Mouse (Mus musculus): ENCODE results near the gene Prm3. TPM values are rescaled to one million over a fixed set of nuclear protein-coding genes. Genes with fewer than 3 reads are reported as not detected.

Prm3 gene
- polyA plus RNA-seq, 1 experiment from 2014 or later = not detected

DNA sequence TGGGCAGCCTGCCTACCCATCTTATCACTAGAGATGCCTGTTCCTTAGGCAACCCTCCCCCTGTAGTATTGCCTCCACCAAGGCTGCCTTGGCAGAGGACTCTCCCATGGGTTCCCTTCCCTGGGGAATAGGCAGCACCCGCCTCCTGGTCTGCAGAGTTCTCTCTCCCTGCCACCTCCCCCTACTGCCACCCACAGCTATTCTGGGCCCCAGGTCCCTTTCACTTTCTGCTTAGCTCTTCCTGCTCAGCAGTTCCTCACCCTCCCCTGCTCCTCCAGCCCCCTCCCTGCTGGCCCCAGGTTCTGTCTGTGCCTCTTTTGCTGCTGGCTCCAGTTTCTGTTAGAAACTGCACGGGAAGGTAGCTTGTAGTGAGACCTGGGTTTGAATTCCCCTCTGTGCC is 21.1 kb downstream of the Prm3 start:
- whole genome bisulfite sequencing (ENCODE audit: missing documents) = 31% methylated on average over 2 of the region's 2 CpGs
- Histone ChIP-seq H3K79me2 (ENCODE audit: inconsistent target) (no peaks in the 10 kb centered on the region), H3K27ac (no peak overlapping the region), H3K36me3 (ENCODE audit: inconsistent target) (no peaks in the 10 kb centered on the region), H3K4me3 (ENCODE audit: inconsistent target) (no peak overlapping the region)

DNA sequence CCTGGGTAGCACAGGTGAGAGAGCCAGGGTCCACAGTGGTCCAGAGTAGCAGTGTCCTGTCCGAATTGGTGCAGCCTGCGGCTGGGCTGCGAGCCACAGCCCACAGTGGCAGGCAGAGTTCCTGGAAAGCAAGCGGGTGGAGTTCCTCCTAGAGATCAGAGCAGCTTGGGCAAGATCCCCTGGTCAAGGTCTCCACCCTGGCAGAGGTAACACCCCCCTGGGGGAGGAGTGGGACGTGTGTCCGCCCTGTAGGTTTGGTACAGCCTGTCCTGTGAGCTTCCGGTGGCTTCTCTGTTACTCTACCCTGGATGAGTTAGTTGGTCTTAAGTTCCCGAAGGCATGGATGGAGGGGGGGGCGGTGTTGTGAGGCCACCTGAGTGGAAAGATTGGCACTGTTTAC is 21.9 kb downstream of the Prm3 start:
- WGBS (ENCODE audit: missing documents) = 8% methylated on average over 9 of the region's 9 CpGs
- Histone ChIP-seq H3K27ac (no peak overlapping the region), H3K4me3 (ENCODE audit: inconsistent target) (no peak overlapping the region), H3K79me2 (ENCODE audit: inconsistent target) (no peaks in the 10 kb centered on the region), H3K36me3 (ENCODE audit: inconsistent target) (no peaks in the 10 kb centered on the region)

DNA sequence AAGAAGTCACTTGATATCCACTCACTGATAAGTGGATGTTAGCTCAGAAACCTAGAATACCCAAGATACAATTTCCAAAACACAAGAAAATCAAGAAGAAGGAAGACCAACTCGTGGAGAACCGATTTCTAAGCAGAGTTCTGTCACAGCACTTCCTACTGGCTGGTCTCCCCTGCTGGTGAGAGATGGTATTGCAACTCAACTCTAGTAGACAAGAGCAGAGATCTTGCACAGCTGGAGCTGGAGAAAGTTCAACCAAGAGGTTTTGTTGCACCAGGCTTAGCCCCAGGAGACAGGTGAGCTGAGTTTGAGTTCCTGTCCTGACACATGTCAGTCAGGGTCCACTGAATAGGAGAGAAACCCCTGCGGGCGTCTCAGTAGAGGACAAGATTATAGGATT is 23.6 kb downstream of the Prm3 start:
- Histone ChIP-seq H3K36me3 (ENCODE audit: inconsistent target) (no peaks in the 10 kb centered on the region), H3K79me2 (ENCODE audit: inconsistent target) (no peaks in the 10 kb centered on the region), H3K4me3 (ENCODE audit: inconsistent target) (no peak overlapping the region), H3K27ac (no peak overlapping the region)
- 45% methylated on average over 4 of the region's 4 CpGs for WGBS (ENCODE audit: missing documents)

DNA sequence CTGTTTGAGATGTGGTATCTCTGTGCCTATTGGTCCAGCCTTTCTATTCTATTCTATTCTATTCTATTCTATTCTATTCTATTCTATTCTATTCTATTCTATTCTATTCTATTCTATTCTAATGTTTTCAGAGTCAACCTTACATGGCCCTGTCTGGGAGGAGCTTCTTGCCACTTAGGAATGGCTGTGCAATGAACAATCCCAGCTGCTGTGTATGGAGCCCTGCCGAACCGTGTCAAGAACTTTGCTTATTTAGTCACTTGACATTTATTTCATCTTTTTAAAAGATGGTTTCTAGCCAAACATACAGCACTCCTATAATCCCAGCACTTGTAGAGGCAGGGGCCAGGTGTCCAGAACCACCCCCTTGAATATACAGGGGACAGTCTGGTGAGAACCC is 26.4 kb downstream of the Prm3 start:
- Histone ChIP-seq H3K27ac (no peak overlapping the region), H3K36me3 (ENCODE audit: inconsistent target) (no peaks in the 10 kb centered on the region), H3K79me2 (ENCODE audit: inconsistent target) (no peaks in the 10 kb centered on the region), H3K4me3 (ENCODE audit: inconsistent target) (no peak overlapping the region)
- 5% methylated on average over 2 of the region's 2 CpGs for WGBS (ENCODE audit: missing documents)

DNA sequence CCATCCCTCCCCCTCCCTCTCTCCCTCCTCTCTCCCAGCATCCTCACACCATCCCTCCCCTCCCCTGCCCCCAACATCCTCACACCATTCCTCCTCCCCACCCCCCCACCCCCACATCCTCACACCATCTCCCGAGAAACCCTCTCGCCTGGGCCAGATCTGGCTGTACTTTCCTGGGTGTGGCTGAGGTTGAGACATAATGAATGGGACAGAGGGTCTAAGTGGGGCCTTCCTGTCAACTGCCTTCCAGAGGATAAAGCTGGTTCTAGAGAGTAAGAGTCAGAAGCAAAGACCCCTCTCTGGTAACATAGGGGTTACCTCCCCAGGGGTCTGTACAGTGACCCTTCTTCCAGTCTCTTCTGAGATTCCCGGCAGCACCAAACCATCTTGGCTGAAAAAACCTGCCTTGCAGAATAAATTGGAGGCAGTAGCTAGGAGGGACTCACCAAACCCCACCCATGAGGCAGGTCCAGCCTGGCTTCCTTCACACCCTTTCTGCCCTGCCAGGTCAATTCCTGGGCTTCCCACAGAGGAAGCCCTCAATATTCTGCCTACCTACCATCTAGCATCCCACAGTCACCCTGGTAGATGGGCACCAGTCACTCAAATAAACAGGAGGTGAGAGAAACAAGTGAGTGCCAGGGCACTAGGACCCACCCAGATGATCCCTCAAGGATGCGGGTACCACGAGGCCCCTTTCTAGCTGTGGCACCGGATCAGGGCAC is 27.0 kb downstream of the Prm3 start:
- no peak overlapping the region for H3K27ac ChIP-seq
- no peak overlapping the region for H3K4me3 ChIP-seq (ENCODE audit: inconsistent target)
- H3K79me2 ChIP-seq (ENCODE audit: inconsistent target) = no peaks in the 10 kb centered on the region
- WGBS (ENCODE audit: missing documents) = 83% methylated on average over 4 of the region's 6 CpGs
- no peaks in the 10 kb centered on the region for H3K36me3 ChIP-seq (ENCODE audit: inconsistent target)

DNA sequence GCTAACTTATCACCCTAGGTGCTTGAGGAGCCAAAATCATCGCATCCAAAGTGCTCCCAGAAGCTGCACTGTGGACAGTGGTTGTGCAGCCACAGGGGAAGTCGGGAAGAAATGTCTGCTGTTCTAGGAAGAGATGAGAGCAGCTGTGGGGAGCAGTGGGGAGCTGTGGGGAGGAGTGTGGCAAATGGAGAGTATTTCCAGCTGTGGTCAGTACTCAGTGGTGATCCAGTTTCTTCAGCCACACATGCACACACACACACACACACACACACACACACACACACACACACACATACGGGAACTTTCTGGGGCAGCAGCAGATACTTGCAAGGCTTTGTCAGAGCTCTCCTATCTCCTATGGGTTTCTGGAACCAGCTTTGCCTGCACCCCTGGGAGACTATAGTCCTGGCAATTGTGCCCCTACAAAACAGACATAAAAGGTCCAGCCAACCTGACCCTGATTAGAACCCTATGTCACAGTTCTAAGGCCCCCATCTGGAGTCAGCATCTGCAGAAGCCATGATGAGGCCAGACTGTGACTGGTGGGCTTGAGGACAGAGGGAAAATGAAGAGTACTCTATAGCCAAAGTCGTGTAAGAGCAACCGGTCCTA is 28.0 kb downstream of the Prm3 start:
- no peaks in the 10 kb centered on the region for H3K36me3 ChIP-seq (ENCODE audit: inconsistent target)
- H3K27ac ChIP-seq = no peak overlapping the region
- no peak overlapping the region for H3K4me3 ChIP-seq (ENCODE audit: inconsistent target)
- 89% methylated on average over 5 of the region's 5 CpGs for WGBS (ENCODE audit: missing documents)
- H3K79me2 ChIP-seq (ENCODE audit: inconsistent target) = no peaks in the 10 kb centered on the region

DNA sequence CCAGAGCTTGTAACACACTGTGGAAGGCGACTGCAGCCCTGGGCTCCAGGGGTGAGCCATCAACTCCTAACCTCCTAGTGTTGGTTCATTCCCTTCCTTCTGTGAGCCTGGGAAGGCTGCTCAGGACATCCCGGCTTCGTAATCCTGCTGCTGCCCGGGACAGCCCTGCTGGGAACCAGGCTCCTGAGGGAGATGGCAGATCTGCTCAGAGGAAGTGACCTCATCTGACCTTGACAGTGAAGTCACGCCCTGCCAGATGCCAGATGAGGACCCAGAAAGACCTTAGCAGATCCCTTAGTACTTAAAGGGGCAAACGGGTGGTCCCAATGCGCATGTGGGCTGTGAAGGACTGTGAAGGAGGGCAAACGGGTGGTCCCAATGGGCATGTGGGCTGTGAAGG is 29.5 kb downstream of the Prm3 start:
- Histone ChIP-seq H3K27ac (no peak overlapping the region), H3K36me3 (ENCODE audit: inconsistent target) (no peaks in the 10 kb centered on the region), H3K4me3 (ENCODE audit: inconsistent target) (no peak overlapping the region), H3K79me2 (ENCODE audit: inconsistent target) (no peaks in the 10 kb centered on the region)
- 87% methylated on average over 8 of the region's 8 CpGs for WGBS (ENCODE audit: missing documents)

DNA sequence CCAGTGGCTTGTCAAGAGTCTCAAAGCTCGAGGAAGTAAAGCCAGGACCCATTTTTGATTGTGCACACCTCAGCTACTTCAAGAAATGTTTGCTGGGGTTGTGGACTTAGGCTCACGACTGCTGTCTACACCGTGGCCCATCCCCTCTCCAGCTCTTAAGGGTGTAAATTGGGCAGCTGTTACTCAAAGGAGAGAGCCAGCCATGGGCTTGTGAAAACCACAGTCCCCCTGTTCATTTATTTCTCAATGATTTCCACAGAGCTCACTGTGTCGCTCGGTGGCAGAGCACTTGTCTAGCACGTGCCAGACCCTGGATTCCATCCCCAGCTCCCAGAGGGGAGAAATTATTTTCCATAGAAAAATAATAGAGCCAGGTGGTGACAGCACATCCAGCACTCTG is 34.5 kb downstream of the Prm3 start:
- H3K36me3 ChIP-seq (ENCODE audit: inconsistent target) = no peaks in the 10 kb centered on the region
- H3K79me2 ChIP-seq (ENCODE audit: inconsistent target) = no peaks in the 10 kb centered on the region
- no peak overlapping the region for H3K27ac ChIP-seq
- WGBS (ENCODE audit: missing documents) = 71% methylated on average over 6 of the region's 6 CpGs
- H3K4me3 ChIP-seq (ENCODE audit: inconsistent target) = no peak overlapping the region

DNA sequence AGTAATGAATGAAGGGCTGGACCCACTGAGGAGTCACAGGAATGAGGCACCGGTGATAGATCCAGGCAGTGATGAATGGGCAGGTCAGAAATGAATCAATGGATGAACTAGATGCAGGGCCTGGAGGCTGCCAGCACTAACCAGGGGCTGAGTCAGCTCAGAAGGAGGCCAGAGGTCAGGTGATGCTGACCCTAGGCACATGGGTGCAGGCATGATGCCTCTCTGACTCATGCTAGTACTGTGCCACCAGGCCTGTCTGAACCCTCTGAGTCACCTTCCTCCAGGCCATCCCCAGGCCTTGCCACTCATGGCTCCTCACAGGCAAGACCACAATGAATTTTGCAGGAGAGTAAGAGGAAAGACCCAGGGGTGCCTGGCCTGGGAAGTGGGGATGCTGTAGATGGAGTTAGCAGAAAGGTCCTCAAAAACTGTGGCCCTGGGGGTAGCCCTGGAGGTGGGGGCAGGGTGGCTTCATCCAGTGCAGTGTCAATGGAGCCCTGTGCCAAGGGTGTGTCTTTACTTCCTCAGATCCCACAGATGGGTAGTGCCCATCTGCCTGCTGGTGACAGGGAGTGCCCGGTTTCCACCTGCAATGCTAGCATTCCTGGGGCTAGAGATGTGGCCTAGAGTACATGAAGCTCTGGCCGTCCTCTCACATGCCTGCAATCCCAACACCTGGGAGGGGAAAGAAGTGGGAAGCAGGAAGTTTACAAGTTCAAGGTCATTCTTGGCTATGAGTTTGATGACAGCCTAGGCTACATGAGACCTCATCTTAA is 36.0 kb downstream of the Prm3 start:
- whole genome bisulfite sequencing (ENCODE audit: missing documents) = 86% methylated on average over 3 of the region's 3 CpGs
- Histone ChIP-seq H3K27ac (peak overlapping the region; percentile 89), H3K79me2 (ENCODE audit: inconsistent target) (no peaks in the 10 kb centered on the region), H3K4me3 (ENCODE audit: inconsistent target) (no peak overlapping the region), H3K36me3 (ENCODE audit: inconsistent target) (no peaks in the 10 kb centered on the region)

DNA sequence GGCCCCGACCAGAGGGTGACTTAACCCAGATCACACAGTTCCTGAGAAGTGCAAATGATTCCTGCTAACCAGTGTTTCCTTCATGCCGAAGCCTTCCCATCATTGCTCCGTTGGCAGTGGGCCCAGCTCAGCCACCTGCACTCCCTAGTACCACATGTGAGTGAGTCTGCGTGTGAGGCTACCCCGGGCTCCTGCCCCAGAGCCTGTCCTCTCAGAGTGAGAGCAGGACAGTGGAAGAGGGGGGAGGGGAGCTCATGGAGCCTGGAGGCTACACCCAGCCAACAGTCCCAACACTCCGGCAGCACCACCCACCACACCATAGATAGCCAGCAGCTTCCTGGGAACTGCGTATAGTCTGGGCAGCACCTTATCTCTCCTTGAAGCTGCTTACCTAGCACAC is 40.9 kb downstream of the Prm3 start:
- H3K4me3 ChIP-seq (ENCODE audit: inconsistent target) = no peak overlapping the region
- 93% methylated on average over 7 of the region's 7 CpGs for WGBS (ENCODE audit: missing documents)
- H3K79me2 ChIP-seq (ENCODE audit: inconsistent target) = no peaks in the 10 kb centered on the region
- H3K36me3 ChIP-seq (ENCODE audit: inconsistent target) = no peaks in the 10 kb centered on the region
- H3K27ac ChIP-seq = no peak overlapping the region

DNA sequence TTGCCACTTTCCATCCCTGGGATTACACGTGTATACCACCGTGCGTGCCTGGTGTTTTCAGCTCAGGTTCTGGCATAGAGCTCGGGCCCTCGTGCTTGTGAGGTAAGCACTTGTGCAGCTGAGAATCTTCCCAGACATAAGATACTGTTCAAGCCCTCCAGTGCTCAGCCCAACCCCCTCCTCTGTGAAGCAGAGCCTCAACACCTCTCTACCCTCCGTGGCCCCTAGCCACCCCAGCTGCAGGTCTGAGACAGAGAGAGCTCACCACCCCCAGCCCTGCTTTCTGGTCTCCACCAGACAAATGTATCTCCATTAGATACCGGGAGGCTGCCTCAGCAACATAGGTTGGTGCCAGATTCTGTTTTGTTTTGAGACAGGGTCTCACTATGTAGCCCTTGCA is 41.5 kb downstream of the Prm3 start:
- no peak overlapping the region for H3K4me3 ChIP-seq (ENCODE audit: inconsistent target)
- H3K36me3 ChIP-seq (ENCODE audit: inconsistent target) = no peaks in the 10 kb centered on the region
- WGBS (ENCODE audit: missing documents) = 97% methylated on average over 7 of the region's 7 CpGs
- H3K27ac ChIP-seq = no peak overlapping the region
- H3K79me2 ChIP-seq (ENCODE audit: inconsistent target) = no peaks in the 10 kb centered on the region

DNA sequence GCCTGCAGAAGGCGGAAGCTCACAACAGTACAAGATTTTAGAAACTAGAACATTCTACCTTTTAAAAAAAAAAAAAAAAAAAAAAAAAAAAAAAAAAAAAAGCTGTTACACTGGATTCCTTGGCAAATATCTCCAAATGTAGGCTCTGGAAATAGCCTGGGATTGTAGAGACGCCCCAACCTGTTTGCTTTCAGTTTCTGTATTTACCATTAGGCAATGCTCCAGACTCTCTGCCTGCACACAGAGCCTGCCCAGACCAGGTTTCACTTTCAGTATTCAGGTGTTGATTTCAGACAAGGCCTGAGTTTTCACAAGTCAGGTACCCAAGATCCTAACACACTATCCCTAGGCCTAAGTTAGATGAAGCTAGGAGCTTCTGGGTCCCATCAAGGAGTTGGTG is 49.6 kb downstream of the Prm3 start:
- H3K36me3 ChIP-seq (ENCODE audit: inconsistent target) = no peaks in the 10 kb centered on the region
- 57% methylated on average over 2 of the region's 2 CpGs for WGBS (ENCODE audit: missing documents)
- H3K4me3 ChIP-seq (ENCODE audit: inconsistent target) = no peak overlapping the region
- no peaks in the 10 kb centered on the region for H3K79me2 ChIP-seq (ENCODE audit: inconsistent target)
- H3K27ac ChIP-seq = no peak overlapping the region

Measured in macrophage (primary cell).